Mouse (Mus musculus): ENCODE measurements at regions not wholly inside any gene's neighbourhood (a gene's known extent, or its start where the extent isn't known, plus 50 kb on each side); places are given as distances from the start of the nearest gene placed in this dataset.

DNA sequence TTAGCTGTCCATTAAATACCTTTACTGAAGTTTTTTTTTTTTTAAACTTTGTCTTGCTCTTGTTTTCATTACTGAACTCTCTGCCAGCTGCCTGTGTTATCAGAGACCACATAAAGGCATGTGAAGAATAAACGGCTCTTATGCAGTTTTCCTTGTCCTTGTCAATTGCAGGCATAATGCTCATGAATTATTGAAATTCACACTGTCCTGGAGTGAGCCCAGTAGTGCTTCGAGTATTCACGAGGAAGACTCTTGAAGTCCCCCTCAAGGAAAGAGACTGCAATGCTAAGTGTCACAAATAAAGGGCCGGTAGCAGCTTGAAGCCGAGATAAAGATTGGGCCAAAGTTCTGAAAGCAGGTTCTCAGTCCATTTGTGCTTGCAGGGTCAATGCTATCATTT is 144.7 kb upstream of the Igfbp7 start:
- TF ChIP-seq CTCF (IDR thresholded peaks at IDR 0.05) (no peak), EP300 (IDR thresholded peaks at IDR 0.05; ENCODE audit: insufficient read depth, low read depth, low read length) (no peak)

All from heart, adult 2 months (tissue).